Mouse (Mus musculus) lung, postnatal 0 days (tissue): ENCODE results near the gene Ypel3.

ENCODE experiments used
- CTCF ChIP-seq: IDR thresholded peaks from 2 replicates; pipeline ENCODE4 v1.5.1; 2016; ENCODE audit warnings: antibody characterized with exemption, mild to moderate bottlenecking
- EP300 ChIP-seq: IDR thresholded peaks from 2 replicates; pipeline ENCODE4 v1.6.1; 2016; ENCODE audit warnings: antibody characterized with exemption, mild to moderate bottlenecking, control low read depth

GRCm38 (mm10) chr7:126808703-126809455 is 32.1 kb downstream of the Ypel3 start:
- TF ChIP-seq CTCF (peak; percentile 49), EP300 (no peak)
